Mouse (Mus musculus) hindbrain, embryonic 15.5 days (tissue): ENCODE results near the gene Sowaha. TPM values are rescaled to one million over a fixed set of nuclear protein-coding genes. Genes with fewer than 3 reads are reported as not detected.
A peak's percentile ranks its signal among the peaks of the same experiment; 100 is the strongest.

Experiments
- ATAC-seq: fragments of 200-750 bp; cut with Nextera tagmentation; 2 replicates; pipeline ENCODE4 v1.8.0; 2017; ENCODE audit warnings: low read depth, moderate number of reproducible peaks, moderate TSS enrichment; ENCODE audit not compliant: low FRiP score
- H3K27ac ChIP-seq: fragments of 300-500 bp; sonication (generic); replicated peaks from 2 replicates; pipeline ENCODE4 v1.5.1; 2015; ENCODE audit warnings: mild to moderate bottlenecking, inconsistent platforms
- H3K27me3 ChIP-seq: fragments of 300-500 bp; sonication (generic); 2 replicates; pipeline ENCODE4 v1.6.1; 2015; ENCODE audit warnings: control low read depth, inconsistent platforms
- H3K36me3 ChIP-seq: fragments of 300-500 bp; sonication (generic); 2 replicates; pipeline ENCODE4 v1.6.1; 2015; ENCODE audit warnings: control low read depth, inconsistent platforms
- H3K4me1 ChIP-seq: fragments of 300-500 bp; sonication (generic); replicated peaks from 2 replicates; pipeline ENCODE4 v1.6.1; 2015; ENCODE audit warnings: control low read depth, inconsistent platforms
- H3K4me2 ChIP-seq: fragments of 300-500 bp; sonication (generic); 2 replicates; pipeline ENCODE4 v1.6.1; 2015; ENCODE audit warnings: moderate library complexity, mild to moderate bottlenecking, inconsistent platforms
- H3K4me3 ChIP-seq: fragments of 300-500 bp; sonication (generic); 2 replicates; pipeline ENCODE4 v1.5.1; 2015; ENCODE audit warnings: mild to moderate bottlenecking, inconsistent platforms
- H3K9ac ChIP-seq: fragments of 300-500 bp; sonication (generic); 2 replicates; pipeline ENCODE4 v1.6.1; 2015; ENCODE audit warnings: inconsistent platforms
- H3K9me3 ChIP-seq: fragments of 300-500 bp; sonication (generic); 2 replicates; pipeline ENCODE4 v1.6.1; 2016; ENCODE audit warnings: control low read depth, inconsistent platforms
- WGBS: fragments of 180-500 bp; shearing (Covaris S2); methylation state at CpG from one replicate; pipeline ENCODE4 v1.1.7; 2015; 5-methylcytosine and 5-hydroxymethylcytosine counted together
- polyA plus RNA-seq: library from polyadenylated mRNA; unstranded; fragments of >200 nt; fragmentation: Nextera tagmentation; extraction: Ambion mirVana; gene quantifications from 2 replicates; pipeline ENCODE4 v1.2.1, GENCODE M21; 2015

The Sowaha gene
- 1.3 and 1.6 TPM in 2 replicates for polyA plus RNA-seq

GRCm38 (mm10) chr11:53479783-53480301 lies at the start of gene Sowaha, which contains the start of gene Gm9945:
Sowaha (minus strand) TSS chr11:53480274.
Gm9945 (plus strand) TSS chr11:53480166.
- H3K4me1 ChIP-seq = peaks cover 28% of the 10 kb centered on the region
- peak within 1 kb of the TSS; percentile 71 for H3K4me2 ChIP-seq
- peak within 1 kb of the TSS; percentile 46 for H3K4me3 ChIP-seq
- WGBS = 2% methylated on average over 40 of the region's 40 CpGs
- no peaks in the 10 kb centered on the region for H3K36me3 ChIP-seq
- no peak within 1 kb of the TSS for H3K27ac ChIP-seq
- peak within 1 kb of the TSS; percentile 39 for H3K9ac ChIP-seq
- H3K27me3 ChIP-seq = peaks cover 68% of the 10 kb centered on the region
- no peaks in the 10 kb centered on the region for H3K9me3 ChIP-seq
- peak; percentile 71 for ATAC-seq

- Histone ChIP-seq H3K9me3 (no peaks in the 10 kb centered on the region), H3K4me2 (no peak overlapping the region), H3K4me3 (no peak overlapping the region), H3K9ac (no peak overlapping the region), H3K27me3 (no peaks in the 10 kb centered on the region), H3K4me1 (peaks cover 12% of the 10 kb centered on the region; the same call in 1 of the 2 replicates), H3K27ac (no peak overlapping the region), H3K36me3 (no peaks in the 10 kb centered on the region)
- WGBS = 60% methylated on average over 6 of the region's 6 CpGs
- ATAC-seq = no peak
These were observed 49.1 kb upstream of the Sowaha start for GRCm38 (mm10) chr11:53529253-53529557.

- no peak for ATAC-seq
- no peak overlapping the region for H3K4me3 ChIP-seq
- no peak overlapping the region for H3K27ac ChIP-seq
- WGBS = 84% methylated on average over 9 of the region's 9 CpGs
- H3K4me1 ChIP-seq = peaks cover 17% of the 10 kb centered on the region; the same call in 1 of the 2 replicates
- H3K9ac ChIP-seq = no peak overlapping the region
- no peak overlapping the region for H3K4me2 ChIP-seq
- H3K9me3 ChIP-seq = no peaks in the 10 kb centered on the region
- no peaks in the 10 kb centered on the region for H3K27me3 ChIP-seq
- H3K36me3 ChIP-seq = no peaks in the 10 kb centered on the region
These were observed 48.6 kb upstream of the Sowaha start for GRCm38 (mm10) chr11:53528397-53529252.

GRCm38 (mm10) chr11:53525461-53525860 lies 45.4 kb upstream of the Sowaha start:
- Histone ChIP-seq H3K9ac (no peak overlapping the region), H3K4me2 (no peak overlapping the region), H3K27me3 (no peaks in the 10 kb centered on the region), H3K36me3 (no peaks in the 10 kb centered on the region), H3K4me1 (peaks cover 47% of the 10 kb centered on the region), H3K4me3 (no peak overlapping the region), H3K27ac (no peak overlapping the region), H3K9me3 (no peaks in the 10 kb centered on the region)
- WGBS = 56% methylated on average over 4 of the region's 4 CpGs
- no peak for ATAC-seq

GRCm38 (mm10) chr11:53524905-53525304 lies 44.8 kb upstream of the Sowaha start:
- Histone ChIP-seq H3K9ac (no peak overlapping the region), H3K27ac (no peak overlapping the region), H3K9me3 (no peaks in the 10 kb centered on the region), H3K36me3 (no peaks in the 10 kb centered on the region), H3K27me3 (no peaks in the 10 kb centered on the region), H3K4me2 (no peak overlapping the region), H3K4me3 (no peak overlapping the region), H3K4me1 (peaks cover 52% of the 10 kb centered on the region)
- WGBS = 69% methylated on average over 6 of the region's 6 CpGs
- ATAC-seq = no peak

- Histone ChIP-seq H3K4me2 (no peak overlapping the region), H3K4me1 (peaks cover 53% of the 10 kb centered on the region), H3K27me3 (no peaks in the 10 kb centered on the region), H3K27ac (no peak overlapping the region), H3K9me3 (no peaks in the 10 kb centered on the region), H3K4me3 (no peak overlapping the region), H3K36me3 (no peaks in the 10 kb centered on the region), H3K9ac (no peak overlapping the region)
- WGBS = 83% methylated on average over 14 of the region's 14 CpGs
- no peak for ATAC-seq
These were observed 43.7 kb upstream of the Sowaha start for GRCm38 (mm10) chr11:53523545-53524405.

GRCm38 (mm10) chr11:53522930-53523329 lies 42.9 kb upstream of the Sowaha start:
- H3K4me3 ChIP-seq = no peak overlapping the region
- H3K27ac ChIP-seq = no peak overlapping the region
- peaks cover 51% of the 10 kb centered on the region for H3K4me1 ChIP-seq
- 63% methylated on average over 9 of the region's 9 CpGs for WGBS
- peaks cover 5% of the 10 kb centered on the region; the same call in 1 of the 2 replicates for H3K27me3 ChIP-seq
- ATAC-seq = no peak
- no peak overlapping the region for H3K4me2 ChIP-seq
- no peaks in the 10 kb centered on the region for H3K9me3 ChIP-seq
- H3K36me3 ChIP-seq = no peaks in the 10 kb centered on the region
- no peak overlapping the region for H3K9ac ChIP-seq

- Histone ChIP-seq H3K9me3 (no peaks in the 10 kb centered on the region), H3K4me3 (no peak overlapping the region), H3K9ac (no peak overlapping the region), H3K27ac (no peak overlapping the region), H3K4me1 (peaks cover 51% of the 10 kb centered on the region), H3K36me3 (no peaks in the 10 kb centered on the region), H3K27me3 (peaks cover 6% of the 10 kb centered on the region; the same call in 1 of the 2 replicates), H3K4me2 (no peak overlapping the region)
- WGBS = 95% methylated on average over 3 of the region's 3 CpGs
- ATAC-seq = no peak
These were observed 42.3 kb upstream of the Sowaha start for GRCm38 (mm10) chr11:53522362-53522761.

GRCm38 (mm10) chr11:53521821-53522131 lies 41.7 kb upstream of the Sowaha start:
- H3K4me1 ChIP-seq = peaks cover 51% of the 10 kb centered on the region
- peak overlapping the region; percentile 92; the same call in 1 of the 2 replicates for H3K4me3 ChIP-seq
- peak overlapping the region; percentile 90; the same call in 1 of the 2 replicates for H3K9ac ChIP-seq
- H3K9me3 ChIP-seq = no peaks in the 10 kb centered on the region
- H3K27me3 ChIP-seq = peaks cover 6% of the 10 kb centered on the region; the same call in 1 of the 2 replicates
- peak overlapping the region; percentile 94 for H3K4me2 ChIP-seq
- WGBS = 83% methylated on average over 7 of the region's 7 CpGs
- H3K36me3 ChIP-seq = no peaks in the 10 kb centered on the region
- no peak for ATAC-seq
- no peak overlapping the region for H3K27ac ChIP-seq

GRCm38 (mm10) chr11:53521120-53521820 lies 41.2 kb upstream of the Sowaha start:
- Histone ChIP-seq H3K27me3 (peaks cover 6% of the 10 kb centered on the region; the same call in 1 of the 2 replicates), H3K9me3 (no peaks in the 10 kb centered on the region), H3K4me2 (peak overlapping the region; percentile 94), H3K27ac (peak overlapping the region; percentile 79), H3K36me3 (no peaks in the 10 kb centered on the region), H3K4me1 (peaks cover 51% of the 10 kb centered on the region), H3K4me3 (peak overlapping the region; percentile 92), H3K9ac (peak overlapping the region; percentile 90)
- WGBS = 43% methylated on average over 16 of the region's 16 CpGs
- ATAC-seq = no peak

GRCm38 (mm10) chr11:53520122-53520978 lies 40.3 kb upstream of the Sowaha start:
- Histone ChIP-seq H3K4me2 (peak overlapping the region; percentile 94), H3K4me1 (peaks cover 51% of the 10 kb centered on the region), H3K9me3 (no peaks in the 10 kb centered on the region), H3K4me3 (peak overlapping the region; percentile 92), H3K36me3 (no peaks in the 10 kb centered on the region), H3K9ac (peak overlapping the region; percentile 90), H3K27me3 (peaks cover 7% of the 10 kb centered on the region; the same call in 1 of the 2 replicates), H3K27ac (peak overlapping the region; percentile 79)
- peak; percentile 24; the same call in 1 of the 2 replicates for ATAC-seq
- 2% methylated on average over 24 of the region's 24 CpGs for WGBS
